Mouse (Mus musculus) CD4-positive, CD25-positive, alpha-beta regulatory T cell, adult 2 months (primary cell): ENCODE results near the gene Gm3115.
"Not testable (repeated sequence)": the region's sequence is repeated elsewhere in the genome, so short reads cannot be mapped to it uniquely, and the experiment has no call there.

Experiments used
- DNase-seq: peaks from one replicate; pipeline ENCODE4 v3.0.0-alpha.2; 2012; ENCODE audit warnings: low read depth, low spot score

Gene Gm3115

DNA sequence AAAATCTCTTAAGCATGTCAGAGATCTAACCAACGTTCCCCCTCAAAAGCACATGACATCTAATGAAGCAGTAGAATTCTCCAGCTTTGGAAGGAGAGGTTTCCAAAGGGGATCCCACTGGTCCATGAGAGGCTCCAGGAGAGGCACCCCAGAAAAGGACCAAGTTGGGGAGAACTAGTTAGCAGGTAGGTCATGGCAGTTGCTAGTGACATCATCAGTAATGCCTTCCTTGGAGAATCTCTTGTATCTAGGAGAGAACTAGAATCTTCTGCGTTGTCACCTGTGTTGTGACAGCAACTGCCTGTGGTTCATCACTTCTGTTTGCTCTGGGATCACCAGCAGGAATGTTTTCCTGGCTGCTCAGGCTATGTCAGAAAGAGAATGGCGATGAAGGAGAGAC lies at the start of gene Gm3115:
Gene Gm3115 (plus strand): TSS at position 301 of the 400 bp plus-strand sequence.
- DNase-seq = not testable (repeated sequence)

DNA sequence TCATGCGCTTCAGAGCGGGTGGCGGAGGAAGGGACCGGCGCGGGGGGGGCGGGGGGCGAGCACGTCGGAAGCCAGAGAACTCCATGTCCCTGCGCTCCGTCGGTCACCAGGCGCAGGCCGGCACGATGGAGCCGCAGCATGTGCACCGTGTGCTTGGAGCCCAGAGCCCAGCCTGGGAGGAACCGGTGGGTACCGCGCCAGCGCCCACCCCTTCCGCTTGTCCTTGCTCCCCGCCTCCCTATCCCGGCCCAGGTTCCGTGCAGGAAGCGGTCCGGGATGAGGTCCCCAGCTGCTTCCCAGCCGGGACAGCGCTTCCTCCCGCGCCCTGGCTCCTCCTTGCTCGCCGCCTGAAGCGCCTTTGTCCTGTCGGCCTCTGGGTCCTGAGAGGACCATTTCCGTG lies 26.5 kb downstream of the Gm3115 start, which contains the start of gene Gm8108:
Gene Gm8108 (plus strand): TSS at position 101 of the 400 bp plus-strand sequence.
- DNase-seq = peak; percentile 0

DNA sequence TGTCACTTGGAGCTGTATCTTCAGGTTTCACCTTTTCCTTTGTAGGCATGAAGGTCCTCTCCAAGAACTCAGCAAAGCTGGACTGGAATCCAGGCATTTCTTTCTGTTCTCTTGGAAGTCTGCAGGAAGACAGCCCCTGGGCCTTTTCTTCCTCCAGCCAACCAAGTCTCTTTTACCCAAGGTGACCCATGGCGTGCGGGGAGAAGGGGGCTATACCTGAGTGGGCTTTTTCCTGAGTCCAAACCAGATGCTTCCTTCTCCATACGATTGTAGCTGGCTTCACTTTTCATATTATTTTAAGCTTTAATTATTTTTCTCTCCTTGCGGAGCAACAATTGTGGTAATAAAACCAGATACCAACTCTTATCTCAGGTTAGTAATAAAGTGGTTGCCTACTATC lies 57.7 kb downstream of the Gm3115 start:
- not testable (repeated sequence) for DNase-seq
